Mouse (Mus musculus) heart, postnatal 0 days (tissue): ENCODE measurements at regions not wholly inside any gene's neighbourhood (a gene's known extent, or its start where the extent isn't known, plus 50 kb on each side); places are given as distances from the start of the nearest gene placed in this dataset.

Experiments used
- ATAC-seq: fragments of 200-750 bp; cut with Nextera tagmentation; 2 replicates; pipeline ENCODE4 v1.8.0; 2017; ENCODE audit warnings: low read depth, moderate number of reproducible peaks, moderate library complexity; ENCODE audit not compliant: insufficient read depth
- DNase-seq: peaks from one replicate; pipeline ENCODE4 v3.0.0-alpha.2; 2016; ENCODE audit warnings: low spot score
- H3K27ac ChIP-seq: fragments of 300-500 bp; sonication (generic); 2 replicates; pipeline ENCODE4 v1.5.1; 2014; ENCODE audit warnings: low read depth, mild to moderate bottlenecking
- H3K27me3 ChIP-seq: fragments of 300-500 bp; sonication (generic); 2 replicates; pipeline ENCODE4 v1.6.1; 2014; ENCODE audit warnings: low read length, mixed read lengths; ENCODE audit not compliant: control insufficient read depth, insufficient read depth
- H3K36me3 ChIP-seq: fragments of 300-500 bp; sonication (generic); replicated peaks from 2 replicates; pipeline ENCODE4 v1.6.1; 2014; ENCODE audit warnings: low read length, mixed read lengths; ENCODE audit not compliant: control insufficient read depth, insufficient read depth
- H3K4me1 ChIP-seq: fragments of 300-500 bp; sonication (generic); 2 replicates; pipeline ENCODE4 v1.6.1; 2014; ENCODE audit warnings: antibody characterized with exemption; ENCODE audit not compliant: control insufficient read depth, insufficient read depth
- H3K4me2 ChIP-seq: fragments of 300-500 bp; sonication (generic); 2 replicates; pipeline ENCODE4 v1.6.1; 2014; ENCODE audit warnings: low read depth, mild to moderate bottlenecking, low read length, moderate library complexity
- H3K4me3 ChIP-seq: fragments of 300-500 bp; sonication (generic); 2 replicates; pipeline ENCODE4 v1.5.1; 2014; ENCODE audit warnings: low read depth, low read length
- H3K9ac ChIP-seq: fragments of 300-500 bp; sonication (generic); replicated peaks from 2 replicates; pipeline ENCODE4 v1.6.1; 2014; ENCODE audit warnings: low read depth, low read length, mixed read lengths
- H3K9me3 ChIP-seq: fragments of 300-500 bp; sonication (generic); replicated peaks from 2 replicates; pipeline ENCODE4 v1.6.1; 2016; ENCODE audit warnings: low read length; ENCODE audit not compliant: control insufficient read depth
- CTCF ChIP-seq: IDR thresholded peaks from 2 replicates; pipeline ENCODE4 v1.5.1; 2016; ENCODE audit warnings: antibody characterized with exemption, control low read depth, low read depth
- EP300 ChIP-seq: IDR thresholded peaks from 2 replicates; pipeline ENCODE4 v1.6.1; 2016; ENCODE audit warnings: antibody characterized with exemption, low read depth
- WGBS: fragments of 180-500 bp; shearing (Covaris S2); extraction: QIAGEN DNeasy Blood & Tissue Kit; methylation state at CpG from one replicate; pipeline ENCODE4 v1.1.7; 2014; 5-methylcytosine and 5-hydroxymethylcytosine counted together

- no peak overlapping the region for H3K9ac ChIP-seq
- H3K4me1 ChIP-seq = no peaks in the 10 kb centered on the region
- no peak overlapping the region for H3K4me3 ChIP-seq
- no peak overlapping the region for H3K4me2 ChIP-seq
- ATAC-seq (no peak), DNase-seq (no peak)
- TF ChIP-seq EP300 = no peak
- TF ChIP-seq CTCF = no peak
- H3K36me3 ChIP-seq = no peaks in the 10 kb centered on the region
- H3K27ac ChIP-seq = no peak overlapping the region
- no peaks in the 10 kb centered on the region for H3K27me3 ChIP-seq
- H3K9me3 ChIP-seq = no peaks in the 10 kb centered on the region
- 63% methylated on average over 2 of the region's 2 CpGs for WGBS
These were observed 79.6 kb upstream of the Tmc3 start for GRCm38 (mm10) chr7:83504996-83505645.

GRCm38 (mm10) chr7:83516295-83516694 lies 68.4 kb upstream of the Tmc3 start:
- Histone ChIP-seq H3K36me3 (no peaks in the 10 kb centered on the region), H3K4me2 (no peak overlapping the region), H3K4me3 (no peak overlapping the region), H3K9me3 (no peaks in the 10 kb centered on the region), H3K27ac (no peak overlapping the region), H3K4me1 (no peaks in the 10 kb centered on the region), H3K9ac (no peak overlapping the region), H3K27me3 (no peaks in the 10 kb centered on the region)
- no peak for ATAC-seq
- DNase-seq = no peak
- WGBS = 61% methylated on average over 4 of the region's 4 CpGs
- TF ChIP-seq EP300 (no peak), CTCF (no peak)

GRCm38 (mm10) chr7:83521511-83521910 lies 63.2 kb upstream of the Tmc3 start:
- Histone ChIP-seq H3K9ac (no peak overlapping the region), H3K4me2 (no peak overlapping the region), H3K4me3 (no peak overlapping the region), H3K9me3 (no peaks in the 10 kb centered on the region), H3K4me1 (no peaks in the 10 kb centered on the region), H3K27ac (no peak overlapping the region), H3K27me3 (no peaks in the 10 kb centered on the region), H3K36me3 (no peaks in the 10 kb centered on the region)
- TF ChIP-seq CTCF (no peak), EP300 (no peak)
- WGBS = 70% methylated on average over 7 of the region's 7 CpGs
- ATAC-seq = no peak
- no peak for DNase-seq
